Mouse (Mus musculus) midbrain, embryonic 13.5 days (tissue): ENCODE measurements around the gene Vmn1r170. TPM values are rescaled to one million over a fixed set of nuclear protein-coding genes. Genes with fewer than 3 reads are reported as not detected.
"Not testable (repeated sequence)": the region's sequence is repeated elsewhere in the genome, so short reads cannot be mapped to it uniquely, and the experiment has no call there.

Experiments used
- ATAC-seq: fragments of 200-750 bp; cut with Nextera tagmentation; 2 replicates; pipeline ENCODE4 v1.8.0; 2017; ENCODE audit warnings: mild to moderate bottlenecking, moderate TSS enrichment, moderate library complexity
- H3K27ac ChIP-seq: fragments of 300-500 bp; sonication (generic); 2 replicates; pipeline ENCODE4 v1.5.1; 2015; ENCODE audit warnings: inconsistent platforms, mild to moderate bottlenecking, moderate library complexity
- H3K27me3 ChIP-seq: fragments of 300-500 bp; sonication (generic); 2 replicates; pipeline ENCODE4 v1.6.1; 2015; ENCODE audit warnings: mild to moderate bottlenecking, inconsistent platforms
- H3K36me3 ChIP-seq: fragments of 300-500 bp; sonication (generic); 2 replicates; pipeline ENCODE4 v1.6.1; 2015; ENCODE audit warnings: mild to moderate bottlenecking, inconsistent platforms
- H3K4me1 ChIP-seq: fragments of 300-500 bp; sonication (generic); replicated peaks from 2 replicates; pipeline ENCODE4 v1.6.1; 2015; ENCODE audit warnings: inconsistent platforms
- H3K4me2 ChIP-seq: fragments of 300-500 bp; sonication (generic); replicated peaks from 2 replicates; pipeline ENCODE4 v1.6.1; 2015; ENCODE audit warnings: moderate library complexity, mild to moderate bottlenecking, inconsistent platforms
- H3K4me3 ChIP-seq: fragments of 300-500 bp; sonication (generic); replicated peaks from 2 replicates; pipeline ENCODE4 v1.5.1; 2015; ENCODE audit warnings: mild to moderate bottlenecking, inconsistent platforms
- H3K9ac ChIP-seq: fragments of 300-500 bp; sonication (generic); replicated peaks from 2 replicates; pipeline ENCODE4 v1.6.1; 2015; ENCODE audit warnings: mild to moderate bottlenecking, inconsistent platforms
- H3K9me3 ChIP-seq: fragments of 300-500 bp; sonication (generic); 2 replicates; pipeline ENCODE4 v1.6.1; 2016; ENCODE audit warnings: mild to moderate bottlenecking, inconsistent platforms
- WGBS: fragments of 180-500 bp; shearing (Covaris S2); methylation state at CpG from one replicate; pipeline ENCODE4 v1.1.7; 2015; 5-methylcytosine and 5-hydroxymethylcytosine counted together
- polyA plus RNA-seq: library from polyadenylated mRNA; unstranded; fragments of >200 nt; fragmentation: Nextera tagmentation; extraction: Ambion mirVana; gene quantifications from 2 replicates; pipeline ENCODE4 v1.2.1, GENCODE M21; 2015

Gene Vmn1r170
- not detected in 2 replicates for polyA plus RNA-seq

- not testable (repeated sequence) for H3K4me1 ChIP-seq, H3K27ac ChIP-seq
Observed at GRCm38 (mm10) chr7:23605875-23606274, at the start of gene Vmn1r170. TSS of gene Vmn1r170 (plus strand) at chr7:23606175.

GRCm38 (mm10) chr7:23575226-23575625, 30.7 kb upstream of the Vmn1r170 start, which contains the start of gene Vmn1r169:
TSS of gene Vmn1r169 (plus strand) at chr7:23575526.
- peaks cover 13% of the 10 kb centered on the region; the same call in 1 of the 2 replicates for H3K9me3 ChIP-seq
- H3K9ac ChIP-seq, H3K4me1 ChIP-seq, H3K27me3 ChIP-seq, H3K4me3 ChIP-seq, H3K36me3 ChIP-seq, ATAC-seq, H3K27ac ChIP-seq, H3K4me2 ChIP-seq: not testable (repeated sequence)
- 76% methylated on average over 1 of the region's 2 CpGs for WGBS

More at GRCm38 (mm10) chr7:23605875-23606274, at the start of gene Vmn1r170:
- H3K4me2 ChIP-seq, H3K27me3 ChIP-seq, ATAC-seq, H3K36me3 ChIP-seq, H3K9ac ChIP-seq, H3K4me3 ChIP-seq: not testable (repeated sequence)
- peaks cover 11% of the 10 kb centered on the region for H3K9me3 ChIP-seq
- WGBS, result 29% methylated on average over 1 of the region's 1 CpGs

- no peak for ATAC-seq
- Histone ChIP-seq H3K4me1 (no peaks in the 10 kb centered on the region), H3K27ac (no peak within 1 kb of the TSS), H3K4me3 (no peak within 1 kb of the TSS), H3K9ac (no peak within 1 kb of the TSS), H3K9me3 (peaks cover 20% of the 10 kb centered on the region), H3K36me3 (no peaks in the 10 kb centered on the region), H3K27me3 (no peaks in the 10 kb centered on the region), H3K4me2 (no peak within 1 kb of the TSS)
Observed at GRCm38 (mm10) chr7:23630422-23630821, 24.4 kb downstream of the Vmn1r170 start, which contains the start of gene Vmn1r171. TSS of gene Vmn1r171 (plus strand) at chr7:23630722.

Other genes starting within 250 kb of the Vmn1r170 start
- not detected in 2 replicates for gene Nlrp5, start 220.3 kb upstream of the Vmn1r170 start, polyA plus RNA-seq
- not detected in 2 replicates for gene Vmn1r167, start 99.0 kb upstream of the Vmn1r170 start, polyA plus RNA-seq
- gene Vmn1r168, start 66.4 kb upstream of the Vmn1r170 start, polyA plus RNA-seq, result not detected in 2 replicates
- not detected in 2 replicates for gene Vmn1r169, start 30.6 kb upstream of the Vmn1r170 start, polyA plus RNA-seq
- gene Vmn1r171, start 24.5 kb downstream of the Vmn1r170 start, polyA plus RNA-seq, result not detected in 2 replicates
- gene Vmn1r172, start 52.1 kb downstream of the Vmn1r170 start, polyA plus RNA-seq, result not detected in 2 replicates
- not detected in 2 replicates for gene Vmn1r173, start 94.5 kb downstream of the Vmn1r170 start, polyA plus RNA-seq
- not detected in 2 replicates for gene Vmn1r174, start 146.1 kb downstream of the Vmn1r170 start, polyA plus RNA-seq
- gene Vmn1r175, start 204.5 kb downstream of the Vmn1r170 start, polyA plus RNA-seq, result not detected in 2 replicates
- gene Vmn1r176, start 231.2 kb downstream of the Vmn1r170 start, polyA plus RNA-seq, result not detected in 2 replicates